Comparison of ENCODE assay signal across 19 mouse cellular contexts in genomic region chr4:148149540-148149939, GRCm38 (mm10). TPM values are rescaled to one million over a fixed set of nuclear protein-coding genes. Genes with fewer than 3 reads are reported as not detected.
A peak's percentile ranks its signal among the peaks of the same experiment; 100 is the strongest.
DNase-seq lines count a peak whose midpoint lies in the region; ATAC-seq and TF ChIP-seq lines count a peak whose summit lies in the region.
"Had no signal": no experiment of that assay in that cellular context is flagged by ENCODE, and none has a peak within 500 bp of the region (broad histone marks: within the 10 kb centered on the region; RNA-seq: fewer than 3 reads in every experiment).

No protein-coding gene starts in this region.

- H3K36me3 ChIP-seq in hindbrain, embryonic 13.5 days: peaks cover 55% of the 10 kb centered on the region
- peaks cover 35% of the 10 kb centered on the region for H3K36me3 ChIP-seq in hindbrain, postnatal 0 days (ENCODE audit: insufficient read depth, low read length)
- H3K36me3 ChIP-seq in limb, embryonic 11.5 days (ENCODE audit: control insufficient read depth, insufficient read depth, low read length): no peaks in the 10 kb centered on the region; the same call in 1 of the 2 replicates
- peaks cover 41% of the 10 kb centered on the region for H3K36me3 ChIP-seq in midbrain, postnatal 0 days (ENCODE audit: insufficient read depth, low read length)

- 0 out of 2 replicates have a peak overlapping the region, but pooled peaks have one; percentile 15 for H3K9ac ChIP-seq in hindbrain, embryonic 13.5 days
- no peak overlapping the region for H3K9ac ChIP-seq in hindbrain, postnatal 0 days (replicated peaks; ENCODE audit: low read length)
- peak overlapping the region; percentile 9; the same call in 1 of the 2 replicates for H3K9ac ChIP-seq in limb, embryonic 11.5 days (ENCODE audit: low read length)
- H3K9ac ChIP-seq in midbrain, postnatal 0 days (replicated peaks; ENCODE audit: low read length, poor library complexity, severe bottlenecking): no peak overlapping the region
- H3K9ac ChIP-seq: embryonic facial prominence, embryonic 12.5 days had no signal

- no peak overlapping the region for H3K4me3 ChIP-seq in hindbrain, embryonic 13.5 days
- no peak overlapping the region for H3K4me3 ChIP-seq in hindbrain, postnatal 0 days (ENCODE audit: low read length)
- no peak overlapping the region for H3K4me3 ChIP-seq in limb, embryonic 11.5 days (ENCODE audit: low read depth, low read length)
- no peak overlapping the region for H3K4me3 ChIP-seq in midbrain, postnatal 0 days (ENCODE audit: low read depth, low read length)
- H3K4me3 ChIP-seq: embryonic facial prominence, embryonic 12.5 days; neural tube, embryonic 13.5 days had no signal

- H3K4me2 ChIP-seq in hindbrain, embryonic 13.5 days: no peak overlapping the region
- H3K4me2 ChIP-seq in hindbrain, postnatal 0 days (ENCODE audit: low read depth, low read length): no peak overlapping the region
- no peak overlapping the region for H3K4me2 ChIP-seq in limb, embryonic 11.5 days (ENCODE audit: low read depth, severe bottlenecking)
- H3K4me2 ChIP-seq in midbrain, postnatal 0 days (ENCODE audit: low read depth, low read length, poor library complexity, severe bottlenecking): no peak overlapping the region
- H3K4me2 ChIP-seq: neural tube, embryonic 13.5 days had no signal

- 68% methylated on average over 12 of the region's 12 CpGs for WGBS in hindbrain, embryonic 13.5 days
- 78% methylated on average over 12 of the region's 12 CpGs for WGBS in hindbrain, postnatal 0 days
- WGBS in limb, embryonic 11.5 days: 53% methylated on average over 12 of the region's 12 CpGs
- 78% methylated on average over 12 of the region's 12 CpGs for WGBS in midbrain, postnatal 0 days

- no peak for TF ChIP-seq CTCF in hindbrain, postnatal 0 days (IDR thresholded peaks at IDR 0.05; ENCODE audit: low read depth)
- TF ChIP-seq CTCF in midbrain, postnatal 0 days (IDR thresholded peaks at IDR 0.05): no peak

- H3K4me1 ChIP-seq in hindbrain, embryonic 13.5 days (replicated peaks): peaks cover 13% of the 10 kb centered on the region
- H3K4me1 ChIP-seq in hindbrain, postnatal 0 days (ENCODE audit: insufficient read depth, low read length): no peaks in the 10 kb centered on the region
- H3K4me1 ChIP-seq in limb, embryonic 11.5 days (ENCODE audit: control insufficient read depth, insufficient read depth, low read length): peaks cover 16% of the 10 kb centered on the region
- H3K4me1 ChIP-seq in midbrain, postnatal 0 days (ENCODE audit: insufficient read depth, low read length): no peaks in the 10 kb centered on the region

- DNase-seq in cerebellum, adult 9-10 months: peak; percentile 43
- DNase-seq in cerebellum, postnatal 10 days: no peak
- no peak for DNase-seq in hindbrain, postnatal 0 days (ENCODE audit: low spot score)
- DNase-seq in 3134 (ENCODE audit: extremely low read depth, insufficient read length, low spot score): peak; percentile 31
- DNase-seq in limb, embryonic 11.5 days (ENCODE audit: low spot score): peak; percentile 36
- DNase-seq in frontal cortex, postnatal 25 days (ENCODE audit: low spot score in 2 of 2): no peak
- DNase-seq in midbrain, postnatal 0 days (ENCODE audit: low spot score): no peak
- DNase-seq: gastrocnemius, postnatal 10 days; heart, postnatal 10 days; kidney, adult 8-10 months; left cerebral cortex, postnatal 4 days; retina, postnatal 1 day; thymus, adult 18-20 months had no signal

- H3K27me3 ChIP-seq in hindbrain, embryonic 13.5 days: no peaks in the 10 kb centered on the region
- H3K27me3 ChIP-seq in hindbrain, postnatal 0 days (ENCODE audit: insufficient read depth, low read length): no peaks in the 10 kb centered on the region
- no peaks in the 10 kb centered on the region for H3K27me3 ChIP-seq in limb, embryonic 11.5 days (ENCODE audit: control insufficient read depth, insufficient read depth, low read length)
- no peaks in the 10 kb centered on the region for H3K27me3 ChIP-seq in midbrain, postnatal 0 days (ENCODE audit: insufficient read depth, low read length)
- H3K27me3 ChIP-seq: embryonic facial prominence, embryonic 12.5 days; neural tube, embryonic 13.5 days had no signal

- no peaks in the 10 kb centered on the region for H3K9me3 ChIP-seq in hindbrain, embryonic 13.5 days
- H3K9me3 ChIP-seq in hindbrain, postnatal 0 days (ENCODE audit: low read length): no peaks in the 10 kb centered on the region
- H3K9me3 ChIP-seq in limb, embryonic 11.5 days (ENCODE audit: control insufficient read depth, low read length): no peaks in the 10 kb centered on the region
- H3K9me3 ChIP-seq in midbrain, postnatal 0 days (ENCODE audit: low read length): no peaks in the 10 kb centered on the region
- H3K9me3 ChIP-seq: embryonic facial prominence, embryonic 12.5 days; neural tube, embryonic 13.5 days had no signal

- ATAC-seq in hindbrain, embryonic 13.5 days (ENCODE audit: low FRiP score): no peak
- no peak for ATAC-seq in hindbrain, postnatal 0 days
- no peak for ATAC-seq in limb, embryonic 11.5 days (ENCODE audit: insufficient number of reproducible peaks, low FRiP score, low TSS enrichment, low read depth)
- no peak for ATAC-seq in midbrain, postnatal 0 days (ENCODE audit: low FRiP score)
- ATAC-seq: forebrain, embryonic 14.5 days; midbrain, embryonic 16.5 days had no signal

- H3K27ac ChIP-seq in hindbrain, embryonic 13.5 days: no peak overlapping the region
- no peak overlapping the region for H3K27ac ChIP-seq in hindbrain, postnatal 0 days
- H3K27ac ChIP-seq in limb, embryonic 11.5 days (replicated peaks; ENCODE audit: low read depth, low read length): peak overlapping the region; percentile 68; the same call in 1 of the 2 replicates
- H3K27ac ChIP-seq in midbrain, postnatal 0 days (ENCODE audit: low read depth, low read length): no peak overlapping the region
- H3K27ac ChIP-seq: embryonic facial prominence, embryonic 12.5 days; neural tube, embryonic 13.5 days had no signal

RNA-seq across cellular contexts. Expression of gene Fbxo6, which starts 2.4 kb away (rescaled TPM):
- polyA plus RNA-seq in hindbrain, embryonic 13.5 days (2015; fragmentation: Nextera tagmentation; extraction: Ambion mirVana): 15.7 and 16.0 TPM in 2 replicates
- 23.7 and 36.3 TPM in 2 replicates for total RNA-seq in hindbrain, postnatal 0 days (2014; rRNA removed)
- 23.8 and 24.0 TPM in 2 replicates for polyA plus RNA-seq in hindbrain, postnatal 0 days (2015; fragmentation: Nextera tagmentation; extraction: Ambion mirVana)
- 11.0 and 11.5 TPM in 2 replicates for polyA plus RNA-seq in limb, embryonic 11.5 days (2014; fragmentation: Nextera tagmentation; extraction: Ambion mirVana)
- total RNA-seq in midbrain, postnatal 0 days (2014; rRNA removed): 23.4 and 27.7 TPM in 2 replicates
- 23.6 and 25.8 TPM in 2 replicates for polyA plus RNA-seq in midbrain, postnatal 0 days (2015; fragmentation: Nextera tagmentation; extraction: Ambion mirVana)

RNA-seq across cellular contexts. Expression of gene Fbxo44, which starts 10.7 kb away (rescaled TPM):
- polyA plus RNA-seq in hindbrain, embryonic 13.5 days (2015; fragmentation: Nextera tagmentation; extraction: Ambion mirVana): 91.2 and 98.2 TPM in 2 replicates
- total RNA-seq in hindbrain, postnatal 0 days (2014; rRNA removed): 199 and 200 TPM in 2 replicates
- polyA plus RNA-seq in hindbrain, postnatal 0 days (2015; fragmentation: Nextera tagmentation; extraction: Ambion mirVana): 118 and 122 TPM in 2 replicates
- 10.4 and 12.2 TPM in 2 replicates for polyA plus RNA-seq in limb, embryonic 11.5 days (2014; fragmentation: Nextera tagmentation; extraction: Ambion mirVana)
- 169 and 189 TPM in 2 replicates for total RNA-seq in midbrain, postnatal 0 days (2014; rRNA removed)
- polyA plus RNA-seq in midbrain, postnatal 0 days (2015; fragmentation: Nextera tagmentation; extraction: Ambion mirVana): 107 and 116 TPM in 2 replicates

RNA-seq across cellular contexts. Expression of gene Fbxo2, which starts 10.9 kb away (rescaled TPM):
- 5.3 and 7.1 TPM in 2 replicates for polyA plus RNA-seq in hindbrain, embryonic 13.5 days (2015; fragmentation: Nextera tagmentation; extraction: Ambion mirVana)
- 25.5 and 39.8 TPM in 2 replicates for total RNA-seq in hindbrain, postnatal 0 days (2014; rRNA removed)
- polyA plus RNA-seq in hindbrain, postnatal 0 days (2015; fragmentation: Nextera tagmentation; extraction: Ambion mirVana): 45.6 and 49.9 TPM in 2 replicates
- 0.58 and 1.0 TPM in 2 replicates for polyA plus RNA-seq in limb, embryonic 11.5 days (2014; fragmentation: Nextera tagmentation; extraction: Ambion mirVana)
- total RNA-seq in midbrain, postnatal 0 days (2014; rRNA removed): 13.5 and 17.5 TPM in 2 replicates
- polyA plus RNA-seq in midbrain, postnatal 0 days (2015; fragmentation: Nextera tagmentation; extraction: Ambion mirVana): 17.0 and 18.1 TPM in 2 replicates
- total RNA-seq: heart, postnatal 10 days; megakaryocyte progenitor cell, adult 5-6 weeks had no signal

RNA-seq across cellular contexts. Expression of gene Draxin, which starts 19.0 kb away (rescaled TPM):
- polyA plus RNA-seq in hindbrain, embryonic 13.5 days (2015; fragmentation: Nextera tagmentation; extraction: Ambion mirVana): 17.2 and 20.9 TPM in 2 replicates
- 42.3 and 44.9 TPM in 2 replicates for total RNA-seq in hindbrain, postnatal 0 days (2014; rRNA removed)
- polyA plus RNA-seq in hindbrain, postnatal 0 days (2015; fragmentation: Nextera tagmentation; extraction: Ambion mirVana): 7.2 TPM in 2 replicates
- 2.0 and 2.5 TPM in 2 replicates for polyA plus RNA-seq in limb, embryonic 11.5 days (2014; fragmentation: Nextera tagmentation; extraction: Ambion mirVana)
- total RNA-seq in midbrain, postnatal 0 days (2014; rRNA removed): 23.9 and 29.5 TPM in 2 replicates
- 4.3 and 5.0 TPM in 2 replicates for polyA plus RNA-seq in midbrain, postnatal 0 days (2015; fragmentation: Nextera tagmentation; extraction: Ambion mirVana)
- total RNA-seq: heart, postnatal 10 days; megakaryocyte progenitor cell, adult 5-6 weeks had no signal

RNA-seq across cellular contexts. Expression of gene Mad2l2, which starts 19.4 kb away (rescaled TPM):
- polyA plus RNA-seq in hindbrain, embryonic 13.5 days (2015; fragmentation: Nextera tagmentation; extraction: Ambion mirVana): 118 and 127 TPM in 2 replicates
- 39.9 and 56.5 TPM in 2 replicates for total RNA-seq in hindbrain, postnatal 0 days (2014; rRNA removed)
- polyA plus RNA-seq in hindbrain, postnatal 0 days (2015; fragmentation: Nextera tagmentation; extraction: Ambion mirVana): 99.7 and 102 TPM in 2 replicates
- polyA plus RNA-seq in limb, embryonic 11.5 days (2014; fragmentation: Nextera tagmentation; extraction: Ambion mirVana): 91.8 and 104 TPM in 2 replicates
- total RNA-seq in midbrain, postnatal 0 days (2014; rRNA removed): 42.0 and 51.7 TPM in 2 replicates
- polyA plus RNA-seq in midbrain, postnatal 0 days (2015; fragmentation: Nextera tagmentation; extraction: Ambion mirVana): 84.0 and 89.1 TPM in 2 replicates

Comparison
In these comparisons a context has a peak if more than half of its experiments do, and no peak if none do; other contexts are left out.
1. DNase-seq: peak in cerebellum, adult 9-10 months (single experiment), 3134 (single experiment) and limb, embryonic 11.5 days (single experiment); none in cerebellum, postnatal 10 days (0 of 2), hindbrain, postnatal 0 days (single experiment), frontal cortex, postnatal 25 days (0 of 2) and midbrain, postnatal 0 days (single experiment).
2. H3K9ac ChIP-seq: peak in hindbrain, embryonic 13.5 days (single experiment) and limb, embryonic 11.5 days (single experiment); none in hindbrain, postnatal 0 days (single experiment) and midbrain, postnatal 0 days (single experiment).